Mouse (Mus musculus): ENCODE measurements around the gene Chrna9. TPM values are rescaled to one million over a fixed set of nuclear protein-coding genes. Genes with fewer than 3 reads are reported as not detected.
"Not testable (repeated sequence)": the region's sequence is repeated elsewhere in the genome, so short reads cannot be mapped to it uniquely, and the experiment has no call there.

The Chrna9 gene
- polyA plus RNA-seq, 3 experiments from 2014 or later, result 1.6 to 2.0 TPM; not detected in 1

GRCm38 (mm10) chr5:65959893-65960596, 25.3 kb downstream of the Chrna9 start:
- ATAC-seq, result no peak

GRCm38 (mm10) chr5:65960597-65960950, 25.9 kb downstream of the Chrna9 start:
- no peak for ATAC-seq

GRCm38 (mm10) chr5:65963291-65963690, 28.6 kb downstream of the Chrna9 start:
- ATAC-seq, result no peak

DNA sequence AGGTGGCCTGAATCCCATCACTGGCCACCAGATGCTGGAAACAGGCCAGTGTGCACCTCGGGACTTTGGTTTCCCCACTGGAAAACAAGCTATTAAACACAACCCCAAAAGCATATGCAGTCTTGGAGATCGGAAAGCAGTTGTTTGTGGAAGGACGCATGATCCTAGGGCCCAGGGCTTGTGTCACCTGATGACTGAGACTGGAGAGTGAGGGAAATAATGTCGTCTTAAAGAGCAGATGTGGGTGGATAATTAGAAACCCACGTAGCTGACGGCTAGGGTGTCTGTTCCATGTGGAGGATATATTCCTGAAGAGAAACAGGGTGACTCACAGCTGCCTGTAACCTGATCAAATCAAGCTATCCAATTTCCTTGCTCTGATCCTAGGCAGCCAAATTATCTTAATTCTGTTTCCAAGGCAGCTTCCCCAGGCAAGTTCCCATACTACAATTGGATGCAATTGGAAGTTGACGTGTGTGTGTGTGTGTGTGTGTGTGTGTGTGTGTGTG, 31.1 kb downstream of the Chrna9 start:
- no peak for ATAC-seq

DNA sequence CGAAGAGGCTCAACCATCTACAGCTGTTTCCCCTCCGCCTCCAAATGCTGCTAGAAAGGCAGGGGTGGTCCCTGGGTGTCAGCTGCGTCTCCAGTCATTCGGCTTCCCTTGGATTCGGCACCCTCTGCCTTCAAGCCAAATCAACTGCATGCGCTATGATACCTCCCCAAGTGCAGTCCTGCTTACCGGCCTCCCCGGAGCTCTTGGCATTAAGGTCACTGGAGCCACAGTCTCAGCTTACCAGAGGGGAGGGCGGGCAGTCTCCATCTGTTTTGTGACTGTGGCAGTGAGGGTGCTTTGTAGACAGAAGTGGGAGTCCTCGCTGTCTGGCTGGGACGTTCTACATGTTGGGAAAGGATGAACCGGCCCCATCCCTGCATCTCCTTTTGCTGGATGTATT, 32.4 kb downstream of the Chrna9 start:
- no peak for ATAC-seq

- ATAC-seq, result no peak
These were observed 33.3 kb downstream of the Chrna9 start for GRCm38 (mm10) chr5:65968004-65968403.

GRCm38 (mm10) chr5:65973189-65973588, 38.5 kb downstream of the Chrna9 start:
- ATAC-seq, result no peak

DNA sequence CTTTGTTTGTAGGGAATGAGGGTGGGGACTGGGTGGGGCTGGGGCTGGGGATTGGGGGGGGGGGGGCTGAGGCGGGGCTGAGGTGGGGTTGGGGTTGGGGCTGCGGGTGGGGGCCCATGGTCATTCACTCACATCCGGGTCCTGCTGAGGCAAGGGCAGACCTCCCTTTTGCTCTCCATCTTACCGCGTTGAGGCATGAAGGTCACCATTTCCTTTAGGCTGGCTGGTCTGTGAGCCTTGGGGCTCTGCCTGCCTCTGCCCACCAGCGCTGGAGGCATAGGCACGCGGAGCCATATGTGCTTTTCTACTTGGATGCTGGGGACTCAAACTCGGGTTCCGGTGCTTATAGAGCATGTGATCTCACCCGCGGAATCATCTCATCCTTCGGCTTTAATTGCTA, 41.0 kb downstream of the Chrna9 start:
- no peak for ATAC-seq

DNA sequence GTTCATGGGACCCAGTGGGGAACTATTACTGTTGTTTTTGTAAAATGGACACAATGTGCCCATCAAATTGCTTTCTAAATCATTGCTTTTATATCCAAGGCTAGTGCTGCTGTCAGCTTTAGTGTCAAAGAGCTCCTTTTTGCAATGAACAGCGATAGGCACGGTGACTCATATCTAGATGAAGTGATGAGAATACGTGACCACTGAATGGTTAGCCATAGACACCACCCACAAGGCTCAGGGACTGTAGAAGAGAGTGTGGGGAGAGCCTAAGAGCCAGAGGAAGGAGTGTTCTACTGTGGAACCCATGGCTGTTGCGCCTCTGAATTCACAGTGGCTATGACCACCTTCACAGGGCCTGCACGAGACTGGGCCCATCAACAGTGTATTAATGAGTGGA, 51.7 kb downstream of the Chrna9 start:
- no peak for ATAC-seq

GRCm38 (mm10) chr5:65987004-65987403, 52.3 kb downstream of the Chrna9 start:
- not testable (repeated sequence) for ATAC-seq

- ATAC-seq, result no peak
These were observed 56.5 kb downstream of the Chrna9 start for GRCm38 (mm10) chr5:65991191-65991590.

DNA sequence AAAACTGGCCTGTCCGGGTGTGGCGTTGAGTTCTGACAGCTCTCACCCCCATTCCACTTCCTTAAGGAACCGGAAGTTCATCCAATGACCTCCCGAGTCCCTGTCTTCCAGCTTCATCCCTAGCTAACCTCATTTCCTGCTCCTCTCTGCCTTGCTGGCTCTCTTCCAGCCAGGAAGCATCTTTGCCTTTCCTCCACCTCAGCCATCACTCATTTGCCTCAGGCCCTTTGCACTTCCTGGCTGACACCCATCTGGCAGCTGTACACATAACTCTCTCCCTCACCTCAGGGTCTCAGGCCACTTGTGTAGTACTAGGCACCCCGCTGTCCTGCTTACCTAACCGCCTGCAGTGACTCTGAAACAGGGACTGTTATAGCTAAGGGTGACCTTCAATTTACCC, 59.9 kb downstream of the Chrna9 start:
- no peak for ATAC-seq

DNA sequence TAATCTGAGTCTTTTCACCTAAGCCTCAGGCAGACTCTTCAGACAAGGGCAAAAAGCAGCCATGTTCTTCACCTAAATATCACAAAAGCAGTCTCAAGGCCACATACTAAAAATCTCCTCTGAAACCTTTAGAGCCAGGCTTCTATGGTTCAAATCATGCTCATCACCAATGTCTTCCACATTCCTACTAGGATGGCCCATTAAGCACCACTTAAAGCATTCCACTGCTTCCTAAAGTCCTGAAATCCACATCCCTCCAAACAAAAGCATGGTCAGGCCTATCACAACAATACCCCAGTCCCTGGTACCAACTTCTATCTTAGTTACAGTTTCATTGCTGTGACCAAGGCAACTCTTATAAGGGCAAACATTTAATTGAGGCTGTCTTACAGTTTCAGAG, 63.1 kb downstream of the Chrna9 start:
- no peak for ATAC-seq

DNA sequence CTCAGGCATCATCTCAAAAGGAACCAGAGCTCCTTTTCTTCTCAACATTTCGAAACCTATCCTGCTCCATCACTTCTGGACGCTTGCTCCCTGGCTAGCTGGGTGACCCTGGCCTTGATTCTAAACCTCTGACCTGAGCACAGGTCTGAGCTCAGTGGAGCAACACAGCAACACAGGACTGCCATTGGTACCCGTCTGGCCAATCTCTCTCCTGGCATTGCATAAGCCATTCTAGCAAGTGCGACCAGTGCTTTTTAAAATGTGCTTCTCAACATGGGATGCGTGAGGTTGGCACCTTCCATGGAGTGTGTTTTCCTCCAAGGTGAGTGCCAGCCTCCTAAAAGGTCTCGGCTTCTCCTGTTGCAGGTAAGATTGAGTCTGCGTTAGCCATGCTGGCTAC, 64.4 kb downstream of the Chrna9 start:
- ATAC-seq, result no peak

DNA sequence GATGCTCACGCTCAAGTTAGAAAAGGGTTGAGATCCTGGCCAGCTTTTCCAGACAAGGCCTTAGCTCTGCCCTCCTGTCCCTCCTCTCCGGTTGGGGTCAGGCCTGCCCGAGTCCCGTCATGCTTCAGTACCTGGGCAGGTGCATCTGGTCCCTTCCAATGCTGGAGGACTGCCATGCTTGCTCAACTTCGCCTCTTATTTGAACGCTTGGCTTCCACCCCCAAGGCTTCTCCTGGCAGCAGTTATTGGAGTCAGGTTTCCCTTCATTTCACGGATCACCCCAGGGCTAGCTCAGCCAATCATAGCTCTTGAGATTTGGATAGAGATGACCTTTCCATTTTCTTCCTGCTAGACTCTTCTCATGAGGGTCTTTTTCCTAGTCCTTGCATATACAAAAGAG, 65.4 kb downstream of the Chrna9 start:
- no peak for ATAC-seq

DNA sequence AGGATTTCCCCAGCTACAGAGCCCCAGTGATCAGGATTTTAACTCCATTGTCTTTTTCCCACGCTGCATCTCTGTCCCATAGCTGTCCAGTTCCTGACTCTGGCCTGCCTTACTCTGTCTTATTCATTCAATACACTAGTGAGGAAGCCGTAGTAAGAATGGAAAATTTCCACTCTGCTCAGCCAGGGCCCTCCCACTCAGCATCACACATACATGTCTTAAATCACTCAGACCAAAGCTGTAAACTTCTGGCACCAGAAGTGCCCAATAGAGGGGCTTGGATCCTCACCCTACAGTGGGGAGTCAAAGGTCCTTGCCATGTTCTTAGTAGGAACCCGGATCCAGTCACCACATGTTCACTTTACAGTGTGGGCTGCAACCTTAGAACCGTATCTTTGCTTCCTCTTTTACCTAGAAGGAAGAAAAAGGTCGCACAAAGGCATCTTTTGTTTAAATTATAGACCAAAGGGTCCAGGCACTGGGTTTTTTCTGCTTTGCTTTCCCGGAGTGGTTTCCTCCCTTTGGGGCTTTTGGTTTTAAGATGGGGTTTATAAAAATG, 65.9 kb downstream of the Chrna9 start:
- no peak for ATAC-seq

DNA sequence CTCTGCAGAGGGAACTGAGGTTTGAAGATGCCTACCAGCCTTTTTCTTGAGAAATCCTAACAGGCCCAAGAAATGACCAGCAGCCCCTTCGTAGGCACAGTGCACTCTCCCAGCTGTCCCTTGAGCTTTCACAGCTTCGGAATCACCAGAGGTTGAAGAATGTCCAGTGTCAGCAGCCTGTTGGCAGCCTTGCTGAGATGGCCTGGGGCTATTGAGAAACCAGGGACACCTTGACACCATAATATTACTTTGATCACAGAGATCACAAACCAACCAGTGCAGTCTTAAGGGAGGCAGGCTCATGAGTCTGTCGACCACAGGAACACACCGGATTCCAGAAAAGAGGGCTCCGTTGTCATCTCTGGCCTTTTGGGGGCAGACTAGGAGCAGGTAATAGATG, 66.5 kb downstream of the Chrna9 start:
- ATAC-seq, result no peak

DNA sequence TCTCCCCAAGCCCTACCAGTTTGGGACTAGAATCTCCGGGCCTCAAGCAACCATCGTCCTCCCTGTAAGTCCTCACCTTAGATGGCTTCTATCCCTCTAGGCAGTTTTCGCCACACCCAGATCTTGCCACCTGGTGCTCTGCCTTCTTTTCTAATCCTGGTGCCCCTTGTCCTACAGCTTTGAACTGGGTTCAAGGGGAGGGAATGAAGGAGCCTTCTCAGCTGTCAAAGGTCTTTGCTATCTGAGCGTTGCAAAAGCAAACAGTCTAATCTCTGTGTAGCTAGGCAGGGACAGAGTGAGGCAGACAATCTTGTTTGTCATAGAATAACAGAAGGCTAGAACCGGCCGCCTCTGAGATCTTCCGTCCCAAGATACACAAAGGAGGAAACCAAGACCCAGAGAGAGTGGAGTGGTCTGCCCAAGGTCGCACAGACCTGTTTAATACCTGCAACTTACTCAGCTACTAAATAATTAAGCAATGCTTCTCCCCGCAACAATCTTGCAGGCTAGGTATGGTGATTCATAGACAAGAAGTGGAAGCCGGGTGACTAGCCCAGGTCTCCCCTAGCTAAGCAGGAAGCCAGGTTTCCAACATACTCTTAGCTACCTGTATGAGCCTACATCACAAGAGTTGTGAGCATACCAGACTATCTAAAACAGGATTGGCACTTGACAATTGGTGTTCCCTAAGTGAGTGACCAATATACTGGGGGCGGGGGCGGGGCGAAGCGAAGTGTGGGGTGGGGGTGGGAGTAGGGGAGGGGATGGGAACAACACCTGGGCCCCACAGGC, 69.6 kb downstream of the Chrna9 start, which contains the start of gene 9130230L23Rik:
9130230L23Rik (minus strand) TSS at position 152 of the 792 bp plus-strand sequence.
- ATAC-seq, result no peak

DNA sequence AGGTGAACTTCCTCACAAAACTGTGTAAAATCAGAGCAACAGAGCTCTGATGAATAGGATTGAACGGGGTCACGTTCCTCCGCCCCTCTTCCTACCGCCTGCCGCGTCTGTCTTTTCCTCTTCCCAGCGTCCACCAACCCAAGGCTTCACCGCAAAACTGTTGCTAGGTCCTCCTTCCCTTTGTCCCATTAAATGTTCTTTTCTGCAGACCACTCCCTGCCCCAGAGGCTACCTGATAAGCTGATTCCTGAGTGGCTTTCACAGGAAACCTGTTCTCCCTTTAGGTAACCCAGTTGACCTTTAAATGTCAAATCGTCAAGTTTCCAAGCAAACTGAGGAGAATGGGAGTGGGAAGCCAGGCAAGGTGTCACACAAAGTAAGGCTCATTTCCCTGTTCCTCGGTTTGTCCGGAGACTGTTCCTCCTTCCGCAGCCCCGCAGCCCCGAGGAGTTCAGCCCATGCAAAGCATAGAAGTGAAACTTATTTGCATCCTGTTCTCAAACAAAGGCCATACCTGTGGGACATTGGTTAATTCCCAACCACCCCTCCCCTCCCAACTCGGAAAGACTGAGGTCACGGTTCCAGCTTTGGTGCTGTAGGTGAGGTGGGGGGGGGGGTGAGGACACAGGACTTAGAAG, 70.4 kb downstream of the Chrna9 start:
- no peak for ATAC-seq

- peak; percentile 41 for ATAC-seq
These were observed 73.7 kb downstream of the Chrna9 start for GRCm38 (mm10) chr5:66008245-66008967.

GRCm38 (mm10) chr5:66013999-66014398, 79.3 kb downstream of the Chrna9 start:
- no peak for ATAC-seq

GRCm38 (mm10) chr5:66014437-66014836, 79.7 kb downstream of the Chrna9 start:
- ATAC-seq, result no peak
